Mouse (Mus musculus): ENCODE measurements around the gene Cfap46.

- TF ChIP-seq CTCF (conservative IDR thresholded peaks at IDR 0.05; ENCODE audit: low read length) (no peak), NANOG (IDR thresholded peaks at IDR 0.05; ENCODE audit: borderline replicate concordance, low read length) (no peak), POU5F1 (IDR thresholded peaks at IDR 0.05; ENCODE audit: borderline replicate concordance, low read length) (no peak)
Measured at GRCm38 (mm10) chr7:139564161-139564560, 119.5 kb downstream of the Cfap46 start.
